ENCODE assay signal across 8 mouse cellular contexts in the genomic region with DNA sequence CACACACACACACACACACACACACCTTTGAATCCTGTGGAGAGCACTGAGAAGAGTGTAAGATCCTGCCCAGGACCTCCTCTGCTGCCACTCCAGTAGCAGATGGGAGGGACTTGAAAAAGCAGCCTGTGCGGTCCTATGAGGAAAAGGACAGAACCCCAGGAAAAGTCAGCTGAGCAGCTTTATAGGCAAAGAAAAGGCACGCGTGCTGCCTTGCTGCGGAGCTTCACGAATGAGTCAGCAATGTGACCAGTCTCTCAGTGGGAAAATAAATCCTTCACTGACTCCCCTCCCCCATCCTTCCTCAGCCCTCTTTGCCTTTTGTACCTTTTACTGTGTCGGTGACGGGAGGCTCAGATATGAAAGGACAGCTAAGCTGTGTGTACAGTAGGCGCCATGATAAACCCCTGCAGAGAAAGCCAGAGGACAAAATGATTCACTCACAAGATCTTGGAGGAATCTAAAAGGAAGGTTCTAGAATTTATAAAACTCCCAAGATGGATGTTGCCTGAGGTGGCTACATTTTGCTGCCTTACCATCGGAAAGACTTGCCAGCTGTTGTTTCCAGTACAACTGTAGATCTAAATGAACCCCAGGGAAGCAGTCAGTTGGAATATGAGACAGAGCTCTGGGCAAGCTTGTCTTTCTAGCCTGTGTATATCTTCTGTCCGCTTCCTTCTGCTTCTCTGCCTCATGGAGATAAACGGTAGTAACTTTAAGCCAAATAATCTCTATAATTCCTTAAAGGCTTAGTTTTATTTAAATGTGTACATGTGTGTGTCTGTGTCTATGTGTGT. TPM values are rescaled to one million over a fixed set of nuclear protein-coding genes. Genes with fewer than 3 reads are reported as not detected.
A peak's percentile ranks its signal among the peaks of the same experiment; 100 is the strongest.
DNase-seq lines count a peak whose midpoint lies in the region; ATAC-seq lines count a peak whose summit lies in the region.
"Had no signal": no experiment of that assay in that cellular context is flagged by ENCODE, and none has a peak within 500 bp of the region (broad histone marks: within the 10 kb centered on the region; RNA-seq: fewer than 3 reads in every experiment).

No protein-coding gene starts in this region.

- peaks cover 76% of the 10 kb centered on the region for H3K36me3 ChIP-seq in hindbrain, embryonic 12.5 days
- peaks cover 3% of the 10 kb centered on the region; the same call in 1 of the 2 replicates for H3K36me3 ChIP-seq in hindbrain, embryonic 11.5 days (ENCODE audit: control insufficient read depth, insufficient read depth, low read length)
- 0 out of 2 replicates have a peak, but pooled peaks cover 5% of the 10 kb centered on the region for H3K36me3 ChIP-seq in intestine, embryonic 16.5 days (ENCODE audit: control insufficient read depth, insufficient read depth, low read length)
- H3K36me3 ChIP-seq in midbrain, embryonic 16.5 days (ENCODE audit: control insufficient read depth, insufficient read depth, low read length), result peaks cover 25% of the 10 kb centered on the region

- H3K27ac ChIP-seq in hindbrain, embryonic 12.5 days, result peak overlapping the region; percentile 3; the same call in 1 of the 2 replicates
- H3K27ac ChIP-seq in hindbrain, embryonic 11.5 days (ENCODE audit: low read depth, low read length), result no peak overlapping the region
- H3K27ac ChIP-seq in intestine, embryonic 16.5 days (ENCODE audit: low read length), result peak overlapping the region; percentile 13; the same call in 1 of the 2 replicates
- H3K27ac ChIP-seq in midbrain, embryonic 16.5 days (ENCODE audit: low read length), result peak overlapping the region; percentile 7; the same call in 1 of the 2 replicates

- no peak overlapping the region for H3K9ac ChIP-seq in hindbrain, embryonic 12.5 days
- no peak overlapping the region for H3K9ac ChIP-seq in hindbrain, embryonic 11.5 days (ENCODE audit: low read depth, low read length)
- no peak overlapping the region for H3K9ac ChIP-seq in intestine, embryonic 16.5 days (ENCODE audit: low read depth, low read length)
- no peak overlapping the region for H3K9ac ChIP-seq in midbrain, embryonic 16.5 days (ENCODE audit: low read depth, low read length)

- H3K9me3 ChIP-seq in hindbrain, embryonic 12.5 days (replicated peaks), result 0 out of 2 replicates have a peak, but pooled peaks cover 4% of the 10 kb centered on the region
- H3K9me3 ChIP-seq in hindbrain, embryonic 11.5 days (ENCODE audit: control insufficient read depth, low read length), result no peaks in the 10 kb centered on the region
- H3K9me3 ChIP-seq in intestine, embryonic 16.5 days (ENCODE audit: control insufficient read depth, low read length), result no peaks in the 10 kb centered on the region
- no peaks in the 10 kb centered on the region for H3K9me3 ChIP-seq in midbrain, embryonic 16.5 days (replicated peaks; ENCODE audit: control insufficient read depth, low read length, poor library complexity, severe bottlenecking)

- H3K4me3 ChIP-seq in hindbrain, embryonic 12.5 days, result no peak overlapping the region
- H3K4me3 ChIP-seq in hindbrain, embryonic 11.5 days (ENCODE audit: low read depth, low read length), result no peak overlapping the region
- H3K4me3 ChIP-seq in intestine, embryonic 16.5 days (ENCODE audit: low read length), result no peak overlapping the region
- no peak overlapping the region for H3K4me3 ChIP-seq in midbrain, embryonic 16.5 days (ENCODE audit: low read depth, low read length)

- DNase-seq in hindbrain, embryonic 11.5 days (ENCODE audit: low spot score), result no peak
- peak; percentile 36 for DNase-seq in brain, adult 2 months (ENCODE audit: low read depth, low spot score)
- no peak for DNase-seq in natural killer cell, adult 2 months (ENCODE audit: low spot score in 2 of 2)
- DNase-seq in testis, postnatal 14 days (ENCODE audit: low spot score), result no peak
- DNase-seq: heart, postnatal 10 days had no signal

- no peaks in the 10 kb centered on the region for H3K27me3 ChIP-seq in hindbrain, embryonic 12.5 days
- no peaks in the 10 kb centered on the region for H3K27me3 ChIP-seq in hindbrain, embryonic 11.5 days (ENCODE audit: control insufficient read depth, insufficient read depth, low read length)
- no peaks in the 10 kb centered on the region for H3K27me3 ChIP-seq in intestine, embryonic 16.5 days (replicated peaks; ENCODE audit: control insufficient read depth, insufficient read depth, low read length)
- H3K27me3 ChIP-seq in midbrain, embryonic 16.5 days (ENCODE audit: control insufficient read depth, insufficient read depth, low read depth, low read length), result no peaks in the 10 kb centered on the region

- WGBS in hindbrain, embryonic 12.5 days, result 66% methylated on average over 11 of the region's 11 CpGs
- 77% methylated on average over 11 of the region's 11 CpGs for WGBS in hindbrain, embryonic 11.5 days
- 45% methylated on average over 11 of the region's 11 CpGs for WGBS in intestine, embryonic 16.5 days
- 51% methylated on average over 11 of the region's 11 CpGs for WGBS in midbrain, embryonic 16.5 days

- no peaks in the 10 kb centered on the region for H3K4me1 ChIP-seq in hindbrain, embryonic 12.5 days
- no peaks in the 10 kb centered on the region for H3K4me1 ChIP-seq in hindbrain, embryonic 11.5 days (replicated peaks; ENCODE audit: control insufficient read depth, insufficient read depth, low read length)
- peaks cover 11% of the 10 kb centered on the region for H3K4me1 ChIP-seq in intestine, embryonic 16.5 days (ENCODE audit: control insufficient read depth, insufficient read depth, low read length)
- H3K4me1 ChIP-seq in midbrain, embryonic 16.5 days (ENCODE audit: control insufficient read depth, insufficient read depth, low read length), result peaks cover 9% of the 10 kb centered on the region; the same call in 1 of the 2 replicates

- ATAC-seq in hindbrain, embryonic 12.5 days (ENCODE audit: low FRiP score), result no peak
- ATAC-seq in hindbrain, embryonic 11.5 days (ENCODE audit: low FRiP score), result no peak
- peak; percentile 80 for ATAC-seq in intestine, embryonic 16.5 days
- peak; percentile 75; the same call in 1 of the 2 replicates for ATAC-seq in midbrain, embryonic 16.5 days

- H3K4me2 ChIP-seq in hindbrain, embryonic 12.5 days (replicated peaks), result no peak overlapping the region
- H3K4me2 ChIP-seq in hindbrain, embryonic 11.5 days (replicated peaks; ENCODE audit: low read depth, low read length), result no peak overlapping the region
- H3K4me2 ChIP-seq in intestine, embryonic 16.5 days (ENCODE audit: low read depth, low read length), result no peak overlapping the region
- no peak overlapping the region for H3K4me2 ChIP-seq in midbrain, embryonic 16.5 days (ENCODE audit: low read length)

RNA-seq across cellular contexts. Expression of gene Znhit6, which starts 26.6 kb away (rescaled TPM):
- polyA plus RNA-seq in hindbrain, embryonic 12.5 days (2016; fragmentation: Nextera tagmentation; extraction: Ambion mirVana), result 40.7 and 43.4 TPM in 2 replicates
- polyA plus RNA-seq in hindbrain, embryonic 11.5 days (2014; fragmentation: Nextera tagmentation; extraction: Ambion mirVana), result 39.5 and 43.0 TPM in 2 replicates
- polyA plus RNA-seq in intestine, embryonic 16.5 days (2015; fragmentation: Nextera tagmentation; extraction: Ambion mirVana), result 23.5 and 28.4 TPM in 2 replicates
- polyA plus RNA-seq in midbrain, embryonic 16.5 days (2015; fragmentation: Nextera tagmentation; extraction: Ambion mirVana), result 35.8 and 40.3 TPM in 2 replicates

RNA-seq across cellular contexts. Expression of gene Ccn1, which starts 47.2 kb away (rescaled TPM):
- 40.8 and 41.9 TPM in 2 replicates for polyA plus RNA-seq in hindbrain, embryonic 12.5 days (2016; fragmentation: Nextera tagmentation; extraction: Ambion mirVana)
- polyA plus RNA-seq in hindbrain, embryonic 11.5 days (2014; fragmentation: Nextera tagmentation; extraction: Ambion mirVana), result 23.5 and 23.7 TPM in 2 replicates
- polyA plus RNA-seq in intestine, embryonic 16.5 days (2015; fragmentation: Nextera tagmentation; extraction: Ambion mirVana), result 50.3 and 55.5 TPM in 2 replicates
- polyA plus RNA-seq in midbrain, embryonic 16.5 days (2015; fragmentation: Nextera tagmentation; extraction: Ambion mirVana), result 7.2 and 7.9 TPM in 2 replicates

Comparison
In these comparisons a context has a peak if more than half of its experiments do, and no peak if none do; other contexts are left out.
1. ATAC-seq: peak in intestine, embryonic 16.5 days (single experiment) and midbrain, embryonic 16.5 days (single experiment); none in hindbrain, embryonic 12.5 days (single experiment) and hindbrain, embryonic 11.5 days (single experiment).